Mouse (Mus musculus): Measurements from ENCODE around the gene Sec61b.

Sec61b gene

DNA sequence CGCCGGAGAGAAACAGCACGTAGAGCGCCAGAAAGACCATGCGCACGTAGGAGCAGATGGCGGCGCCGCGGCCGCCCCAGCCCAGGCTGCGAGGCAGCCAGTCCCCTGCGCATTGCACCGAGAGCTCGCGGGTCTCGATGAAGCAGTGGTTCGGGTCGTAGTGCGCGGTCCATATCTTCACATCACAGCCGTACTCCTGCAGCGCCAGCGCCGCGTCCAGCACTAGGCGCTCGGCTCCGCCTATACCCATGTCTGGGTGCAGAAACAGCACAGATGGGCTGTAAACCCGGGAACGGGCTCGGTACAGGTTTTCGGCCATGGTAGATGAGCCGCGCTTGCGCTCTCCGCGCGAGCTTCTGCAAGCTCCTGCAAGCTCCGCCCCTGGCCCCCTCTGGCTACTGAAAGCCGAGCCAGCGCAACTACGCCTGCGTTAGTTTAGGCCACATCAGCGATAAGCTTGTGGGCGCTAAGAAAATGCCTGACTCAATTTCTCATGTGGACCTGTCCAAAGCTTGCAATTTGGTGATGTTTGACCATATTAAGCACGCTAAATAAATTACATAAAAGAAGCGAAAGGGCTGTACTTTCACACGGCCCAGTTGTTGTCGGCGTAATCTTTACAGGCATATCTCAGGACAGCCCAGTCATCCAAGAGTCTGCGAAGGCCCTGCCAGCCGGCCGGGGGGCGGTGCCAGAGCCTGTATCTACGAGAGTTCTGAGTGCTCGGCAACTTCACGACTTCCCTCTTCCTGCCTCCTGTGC is at the start of gene Sec61b, which contains the start of gene Alg2:
Gene Sec61b, plus strand, starts transcription at position 691 of the 762 bp plus-strand sequence.
Gene Alg2, minus strand, starts transcription at position 366 of the 762 bp plus-strand sequence.
- in situ Hi-C loops (cut with MboI; ENCODE audit: low pct_unique_long_range_greater_than_20kb in 1 of 2, low sequenced_read_pairs in 2 of 2, unreplicated experiment in 1 of 2), result no loop called here

DNA sequence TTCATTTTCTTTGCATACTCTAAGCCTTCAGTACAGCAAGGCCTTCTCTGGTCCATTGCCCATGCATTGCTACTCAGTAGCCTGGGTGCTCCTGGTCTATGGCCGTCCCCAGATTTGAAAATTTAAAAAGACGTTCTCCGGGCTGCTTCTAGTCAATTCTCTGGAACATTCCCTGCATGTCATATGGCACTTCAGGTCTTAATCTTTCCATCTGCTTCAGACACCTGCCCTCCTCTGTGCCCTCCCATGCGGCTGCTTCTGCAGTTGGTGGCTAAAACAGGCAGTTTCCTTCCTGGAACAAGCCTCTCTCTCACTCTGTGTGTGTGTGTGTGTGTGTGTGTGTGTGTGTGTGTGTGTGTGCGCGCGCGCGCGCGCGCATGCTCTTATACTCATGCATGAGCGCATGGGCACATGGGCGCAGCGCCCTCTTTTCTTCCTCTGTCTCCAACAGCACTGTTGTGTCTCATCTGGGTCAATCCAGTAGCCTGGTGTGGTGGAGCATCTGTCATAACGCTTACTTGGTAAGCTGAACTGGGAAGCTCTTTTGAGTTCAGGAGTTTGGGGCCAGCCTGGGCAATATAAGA is 49.1 kb upstream of the Sec61b start:
- in situ Hi-C loops (cut with MboI; ENCODE audit: low pct_unique_long_range_greater_than_20kb in 1 of 2, low sequenced_read_pairs in 2 of 2, unreplicated experiment in 1 of 2), result loop anchor here (25.0 kb wide), 3 partner anchors 162 to 987 kb away; no protein-coding TSS in a partner anchor

DNA sequence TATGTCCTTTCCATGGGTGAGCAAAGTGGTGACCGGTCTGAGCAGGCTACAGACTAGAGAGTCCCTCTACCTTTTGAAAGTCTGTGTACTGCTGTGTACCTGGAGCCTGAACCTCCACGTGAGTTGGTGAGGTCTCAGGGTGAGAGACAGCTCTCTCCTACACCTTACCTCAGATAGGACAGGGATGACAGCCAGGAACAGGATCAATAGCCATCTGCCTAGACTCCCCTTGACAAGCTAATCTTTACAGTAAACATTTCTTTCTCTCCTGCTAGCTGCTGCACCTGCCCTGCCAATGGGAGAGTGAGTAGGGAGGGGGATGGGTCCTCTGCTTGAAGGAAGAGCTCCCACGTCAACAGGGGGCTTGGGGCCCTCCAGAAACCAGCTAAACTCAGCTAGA is 46.9 kb upstream of the Sec61b start:
- in situ Hi-C loops (cut with MboI; ENCODE audit: low pct_unique_long_range_greater_than_20kb in 1 of 2, low sequenced_read_pairs in 2 of 2, unreplicated experiment in 1 of 2), result loop anchor here (25.0 kb wide), 3 partner anchors 160 to 985 kb away; no protein-coding TSS in a partner anchor

DNA sequence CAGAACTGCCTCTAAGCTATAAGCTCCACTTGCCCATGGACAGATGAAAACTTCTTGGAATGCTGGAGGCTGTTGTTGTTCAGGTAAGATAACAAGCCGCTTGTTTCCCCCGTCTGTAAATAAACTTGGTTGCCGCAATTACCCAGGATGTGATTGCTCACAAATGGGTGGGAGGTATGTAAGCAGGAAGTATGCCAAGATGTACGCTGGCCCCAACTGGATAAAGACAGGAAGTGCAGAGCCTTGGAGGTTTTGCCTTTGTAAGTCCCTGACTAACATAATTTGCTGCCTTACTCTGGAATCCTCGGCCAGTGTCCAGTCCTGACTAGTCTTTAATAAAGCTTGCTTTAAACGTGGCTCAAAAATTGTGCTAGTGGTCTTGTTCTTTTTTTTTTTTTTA is 43.9 kb upstream of the Sec61b start:
- in situ Hi-C loops (cut with MboI; ENCODE audit: low pct_unique_long_range_greater_than_20kb in 1 of 2, low sequenced_read_pairs in 2 of 2, unreplicated experiment in 1 of 2), result loop anchor here (10.0 to 25.0 kb wide), 4 partner anchors 157 to 982 kb away; no protein-coding TSS in a partner anchor

DNA sequence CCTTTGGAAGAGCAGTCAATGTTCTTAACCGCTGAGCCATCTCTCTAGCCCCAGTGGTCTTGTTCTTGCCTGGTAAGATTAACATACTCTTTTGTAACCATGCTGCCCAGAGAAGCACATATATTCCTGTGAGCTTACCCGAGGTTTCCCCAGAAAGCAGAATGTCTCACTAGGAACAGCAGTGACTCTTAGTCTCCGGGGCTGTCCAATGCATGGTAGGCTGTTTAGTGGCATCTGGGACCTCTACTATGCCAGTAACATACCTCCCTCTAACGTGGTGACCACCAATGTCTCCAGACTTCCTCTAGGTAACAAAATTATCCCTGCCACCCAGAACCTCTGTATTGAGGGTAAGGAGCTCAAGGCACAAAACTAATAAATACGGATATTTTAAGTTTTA is 43.4 kb upstream of the Sec61b start:
- in situ Hi-C loops (cut with MboI; ENCODE audit: low pct_unique_long_range_greater_than_20kb in 1 of 2, low sequenced_read_pairs in 2 of 2, unreplicated experiment in 1 of 2), result loop anchor here (10.0 to 25.0 kb wide), 4 partner anchors 156 to 981 kb away; no protein-coding TSS in a partner anchor

DNA sequence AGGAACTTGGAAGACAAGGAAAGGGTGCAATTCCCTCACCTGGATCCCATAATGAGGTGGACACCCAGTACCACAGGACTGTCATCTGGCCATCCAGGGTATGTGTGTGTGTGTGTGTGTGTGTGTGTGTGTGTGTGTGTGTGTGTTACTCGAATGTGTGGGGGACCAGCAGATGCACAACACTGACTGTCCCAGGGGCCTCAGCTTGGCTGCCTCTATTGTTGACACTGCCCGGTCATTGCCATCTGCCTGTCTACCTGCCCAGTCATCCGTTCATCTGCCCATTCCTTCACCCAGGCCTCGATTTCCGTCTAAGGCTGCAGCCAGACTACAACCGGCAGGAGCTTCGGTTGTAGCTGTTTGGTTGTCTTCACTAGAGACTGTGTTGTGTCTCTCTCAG is 41.7 kb upstream of the Sec61b start:
- in situ Hi-C loops (cut with MboI; ENCODE audit: low pct_unique_long_range_greater_than_20kb in 1 of 2, low sequenced_read_pairs in 2 of 2, unreplicated experiment in 1 of 2), result loop anchor here (10.0 to 25.0 kb wide), 4 partner anchors 155 to 980 kb away; no protein-coding TSS in a partner anchor

DNA sequence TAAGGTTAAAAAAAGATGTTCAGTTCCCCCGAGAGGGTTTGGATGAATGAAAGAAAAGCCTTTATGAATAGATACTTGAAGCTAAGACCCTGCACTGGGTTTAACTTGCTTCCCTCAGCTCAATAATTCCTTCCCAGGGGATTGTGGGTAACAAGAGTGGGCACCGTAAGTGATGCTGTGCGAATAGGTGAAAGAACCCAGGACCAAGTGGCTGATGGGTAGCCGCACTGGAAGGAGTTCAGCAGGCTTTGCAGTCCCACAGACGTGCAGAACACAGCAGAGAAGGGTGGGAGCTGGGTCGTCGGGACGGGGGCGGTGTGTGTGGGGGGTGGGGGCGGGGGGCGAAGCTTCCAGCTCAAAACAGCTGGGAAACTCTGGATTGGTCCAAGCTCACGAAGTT is 39.3 kb upstream of the Sec61b start:
- in situ Hi-C loops (cut with MboI; ENCODE audit: low pct_unique_long_range_greater_than_20kb in 1 of 2, low sequenced_read_pairs in 2 of 2, unreplicated experiment in 1 of 2), result loop anchor here (10.0 to 25.0 kb wide), 4 partner anchors 152 to 977 kb away; no protein-coding TSS in a partner anchor

DNA sequence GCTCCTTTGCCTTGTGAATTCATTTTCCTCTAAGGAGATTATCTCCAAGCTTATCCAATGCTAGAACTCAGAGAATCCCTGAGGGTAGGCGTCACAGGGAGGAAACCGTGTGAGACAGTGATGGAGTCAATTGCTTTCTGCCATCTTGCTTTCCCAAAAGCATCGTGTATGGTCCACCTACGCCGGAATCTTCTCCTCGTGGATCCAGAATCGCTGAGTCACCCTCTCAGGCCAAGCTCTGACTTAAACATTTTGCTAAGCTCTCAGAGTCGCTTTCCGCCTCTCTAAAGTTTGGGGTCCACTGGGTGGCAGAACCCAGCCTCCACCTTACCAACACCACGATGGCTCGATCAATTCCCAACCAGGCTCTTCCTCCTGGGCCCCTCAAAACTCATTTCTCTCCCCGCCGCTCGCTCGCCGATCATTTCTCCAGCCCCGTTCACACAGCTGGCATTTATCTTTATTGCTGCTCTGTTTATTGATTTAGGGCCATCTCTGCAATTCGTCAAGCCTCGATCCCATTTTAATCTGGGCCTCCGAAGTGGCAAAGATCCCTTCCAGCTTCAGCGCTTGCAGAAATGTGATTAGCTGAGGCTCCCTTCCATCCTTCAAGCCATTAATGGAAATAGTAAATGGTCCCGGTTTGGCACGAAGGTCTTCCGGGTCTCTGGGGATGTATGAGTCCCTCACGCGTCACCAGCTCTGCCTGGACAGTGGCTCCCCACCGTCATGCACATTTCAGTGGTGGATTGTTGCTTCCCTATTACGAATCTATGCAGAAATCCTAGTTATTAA is 38.7 kb upstream of the Sec61b start:
- in situ Hi-C loops (cut with MboI; ENCODE audit: low pct_unique_long_range_greater_than_20kb in 1 of 2, low sequenced_read_pairs in 2 of 2, unreplicated experiment in 1 of 2), result loop anchor here (10.0 to 25.0 kb wide), 4 partner anchors 152 to 977 kb away; no protein-coding TSS in a partner anchor

DNA sequence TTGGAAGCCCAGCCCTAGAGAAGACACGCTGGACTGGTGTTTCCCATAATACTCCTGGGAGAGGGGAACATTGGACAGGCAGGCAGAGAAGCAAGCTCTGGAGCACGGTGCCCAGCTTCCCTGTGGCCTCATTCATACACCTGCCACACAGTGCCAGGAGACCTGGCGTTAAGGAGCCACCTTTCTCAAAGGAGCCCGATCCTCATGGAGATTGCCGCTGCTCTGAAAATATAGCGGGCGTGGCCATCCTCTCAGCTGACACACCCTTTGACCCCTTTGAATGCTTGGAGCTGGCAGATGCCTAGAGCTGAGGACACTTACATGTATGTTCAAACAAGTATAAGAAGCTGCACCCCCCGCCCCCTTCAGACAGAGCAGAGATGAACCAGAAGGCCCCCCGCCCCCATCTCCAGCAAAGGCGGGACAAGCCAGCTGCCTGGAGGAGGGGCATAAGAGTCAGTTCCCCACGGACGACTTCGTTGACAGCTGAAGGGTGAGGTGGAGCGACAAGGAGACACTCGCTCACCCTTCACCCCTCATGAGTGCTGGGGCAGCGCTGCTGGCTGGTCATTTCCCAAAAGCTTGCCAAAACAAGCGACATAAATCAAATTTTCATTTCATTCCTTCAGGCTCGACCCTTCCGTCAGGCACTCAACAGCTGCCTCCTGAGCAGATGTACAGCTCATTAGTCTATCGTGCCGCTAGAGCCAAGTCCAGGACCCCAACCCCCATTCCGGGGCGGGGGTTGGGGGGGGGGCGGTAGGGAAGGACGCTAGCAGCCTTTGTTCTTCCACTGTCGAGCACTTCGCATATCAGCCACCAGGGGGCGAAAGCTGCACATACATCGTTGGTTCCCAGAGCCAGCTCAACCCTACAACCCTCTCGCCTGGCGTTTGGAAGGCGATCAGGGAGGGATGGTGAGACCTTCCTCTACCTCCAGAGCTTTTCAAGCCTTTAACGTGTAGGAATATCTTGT is 36.8 kb upstream of the Sec61b start:
- in situ Hi-C loops (cut with MboI; ENCODE audit: low pct_unique_long_range_greater_than_20kb in 1 of 2, low sequenced_read_pairs in 2 of 2, unreplicated experiment in 1 of 2), result loop anchor here (10.0 to 25.0 kb wide), 4 partner anchors 150 to 975 kb away; no protein-coding TSS in a partner anchor

DNA sequence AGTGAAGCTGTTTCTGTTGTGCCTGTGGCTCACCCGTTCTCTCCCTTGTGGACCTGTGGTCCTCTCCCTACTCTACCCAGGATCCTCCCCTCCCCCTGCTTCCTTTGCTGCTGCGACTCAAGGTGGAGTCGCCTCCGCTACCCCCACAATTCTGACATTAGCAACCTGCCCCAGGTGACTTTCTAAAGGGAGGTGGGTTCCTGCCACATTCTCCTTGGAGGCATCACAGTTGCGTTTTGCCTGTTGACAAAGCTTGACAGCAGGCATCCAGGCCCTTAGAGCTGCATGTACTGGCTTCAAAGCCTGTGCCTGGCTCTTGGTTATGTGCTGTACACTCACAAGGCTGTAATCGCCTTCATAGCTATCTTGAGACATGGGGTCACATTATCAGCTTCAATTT is 35.5 kb upstream of the Sec61b start:
- in situ Hi-C loops (cut with MboI; ENCODE audit: low pct_unique_long_range_greater_than_20kb in 1 of 2, low sequenced_read_pairs in 2 of 2, unreplicated experiment in 1 of 2), result loop anchor here (10.0 to 25.0 kb wide), 4 partner anchors 148 to 973 kb away; no protein-coding TSS in a partner anchor

DNA sequence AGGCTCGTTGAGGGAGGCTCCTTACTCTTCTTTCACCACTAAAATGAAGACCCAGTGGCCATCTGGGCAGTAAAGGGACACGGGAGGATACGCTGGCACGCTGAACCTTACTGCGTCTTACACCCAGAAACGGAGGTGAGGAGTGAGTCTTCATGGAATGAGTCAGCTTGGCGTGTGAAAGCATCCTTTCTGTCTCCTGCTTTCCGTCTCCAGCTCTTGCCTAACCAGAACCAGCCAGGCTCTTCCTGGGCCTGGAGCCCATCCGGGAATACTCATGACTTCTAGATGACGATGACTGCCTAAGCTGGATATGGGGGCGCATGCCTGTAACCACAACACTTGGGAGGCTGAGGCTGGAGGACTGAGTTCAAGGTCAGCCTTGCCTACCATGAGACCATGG is 33.5 kb upstream of the Sec61b start:
- in situ Hi-C loops (cut with MboI; ENCODE audit: low pct_unique_long_range_greater_than_20kb in 1 of 2, low sequenced_read_pairs in 2 of 2, unreplicated experiment in 1 of 2), result loop anchor here (25.0 kb wide), 3 partner anchors 146 to 971 kb away; no protein-coding TSS in a partner anchor

DNA sequence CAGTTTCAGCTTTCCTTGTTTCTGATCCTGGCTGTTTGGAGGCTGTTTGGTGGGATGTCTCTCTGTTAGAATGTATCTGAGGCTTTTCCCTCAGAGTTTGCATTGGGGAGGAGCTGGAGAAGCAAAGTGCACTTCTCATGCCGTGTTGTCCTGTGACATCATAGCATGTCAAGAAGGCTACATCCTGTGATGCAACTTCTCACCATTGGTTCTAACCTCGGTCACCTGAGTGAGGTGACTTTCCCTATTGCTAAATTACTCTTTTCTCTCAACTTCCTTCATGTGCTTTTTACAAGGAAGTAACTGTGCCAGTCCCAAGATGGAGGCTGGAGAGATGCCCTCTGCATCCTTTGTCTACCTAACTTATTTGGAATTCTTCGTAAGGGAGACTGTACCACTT is 25.9 kb upstream of the Sec61b start:
- in situ Hi-C loops (cut with MboI; ENCODE audit: low pct_unique_long_range_greater_than_20kb in 1 of 2, low sequenced_read_pairs in 2 of 2, unreplicated experiment in 1 of 2), result loop anchor here (25.0 kb wide), 3 partner anchors 139 to 964 kb away; no protein-coding TSS in a partner anchor

DNA sequence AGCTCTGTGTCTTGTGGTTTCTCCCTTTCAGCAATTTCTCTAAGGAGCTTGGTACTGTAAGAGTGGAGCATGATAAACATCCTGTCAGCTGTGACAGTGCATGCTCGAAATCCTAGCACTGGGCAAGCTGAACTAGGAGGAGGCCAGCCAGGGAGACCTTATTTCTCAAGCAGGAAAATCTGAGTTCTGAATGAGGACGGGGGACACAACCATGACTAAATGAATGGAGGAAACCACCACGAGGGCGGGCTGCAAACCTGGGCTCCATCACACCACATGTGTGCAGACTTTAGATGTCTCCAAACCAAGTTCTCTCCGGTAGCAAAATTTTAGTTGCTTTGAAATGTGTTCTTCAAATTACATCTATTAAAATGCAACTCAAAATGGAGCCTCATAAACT is 25.3 kb upstream of the Sec61b start:
- in situ Hi-C loops (cut with MboI; ENCODE audit: low pct_unique_long_range_greater_than_20kb in 1 of 2, low sequenced_read_pairs in 2 of 2, unreplicated experiment in 1 of 2), result loop anchor here (25.0 kb wide), 3 partner anchors 138 to 963 kb away; no protein-coding TSS in a partner anchor

DNA sequence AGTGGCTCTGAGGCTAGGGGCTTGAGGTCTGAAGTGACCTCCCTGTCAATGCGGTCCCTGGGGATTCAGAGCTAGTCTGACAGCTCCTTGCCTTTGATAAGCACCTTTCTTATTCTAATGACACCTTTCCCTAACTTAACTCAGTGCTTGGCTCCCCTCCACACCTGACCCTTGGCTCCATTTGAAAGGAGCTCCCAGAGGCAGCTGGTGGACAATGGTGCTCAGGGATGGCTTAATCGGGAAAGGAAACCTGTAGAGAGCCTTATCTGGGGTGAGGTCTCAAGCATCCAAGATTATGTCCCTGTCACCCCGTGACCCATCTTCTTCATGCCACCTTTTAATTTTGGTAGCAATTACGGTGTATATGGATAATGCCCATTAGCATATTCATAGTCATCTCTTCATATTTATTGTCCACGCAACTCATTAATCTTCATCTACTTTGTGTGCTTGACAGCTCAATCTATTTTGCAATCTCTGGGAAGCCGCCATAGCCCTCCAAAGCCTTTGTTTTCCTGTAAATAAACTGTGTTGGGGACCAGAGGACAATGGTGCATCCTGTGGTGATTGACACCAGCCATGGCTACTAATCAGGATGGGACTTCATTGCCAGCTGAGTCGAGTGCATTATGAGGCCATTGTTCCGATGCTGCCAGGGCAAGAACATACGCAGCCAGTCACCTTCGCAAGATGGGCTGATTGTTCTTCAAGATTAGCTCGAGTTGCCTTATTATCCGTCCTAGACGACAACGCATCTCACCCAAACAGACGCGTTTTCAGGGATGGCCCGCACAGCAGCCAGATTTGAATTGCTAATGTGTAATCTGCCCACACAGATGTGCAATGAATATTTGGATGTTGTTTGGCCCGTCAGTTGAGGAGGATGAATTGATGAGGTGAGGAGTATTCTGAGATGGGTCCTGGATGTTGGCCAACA is 24.6 kb upstream of the Sec61b start:
- in situ Hi-C loops (cut with MboI; ENCODE audit: low pct_unique_long_range_greater_than_20kb in 1 of 2, low sequenced_read_pairs in 2 of 2, unreplicated experiment in 1 of 2), result loop anchor here (25.0 kb wide), 3 partner anchors 137 to 962 kb away; no protein-coding TSS in a partner anchor

DNA sequence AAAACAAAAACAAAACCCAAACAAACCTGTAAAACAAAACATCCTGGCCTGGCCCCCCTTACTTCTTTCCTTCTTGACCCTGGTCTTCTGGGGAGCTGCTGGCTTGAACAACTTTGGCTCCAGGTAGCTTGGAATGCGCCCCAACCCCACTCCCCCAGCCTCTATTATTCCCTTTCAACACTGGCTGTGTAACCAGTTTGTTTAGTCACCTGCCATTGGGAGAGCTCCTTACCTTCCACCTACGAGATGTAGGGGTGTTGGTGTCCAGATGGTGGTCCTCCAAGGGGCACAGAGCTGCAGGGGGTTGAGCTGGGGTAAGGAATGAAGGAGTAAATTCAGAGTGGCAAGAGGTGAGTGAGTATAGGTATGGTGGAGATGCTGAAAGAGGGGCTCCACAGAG is 7.3 kb upstream of the Sec61b start:
- in situ Hi-C loops (cut with MboI; ENCODE audit: low pct_unique_long_range_greater_than_20kb in 1 of 2, low sequenced_read_pairs in 2 of 2, unreplicated experiment in 1 of 2), result no loop called here

DNA sequence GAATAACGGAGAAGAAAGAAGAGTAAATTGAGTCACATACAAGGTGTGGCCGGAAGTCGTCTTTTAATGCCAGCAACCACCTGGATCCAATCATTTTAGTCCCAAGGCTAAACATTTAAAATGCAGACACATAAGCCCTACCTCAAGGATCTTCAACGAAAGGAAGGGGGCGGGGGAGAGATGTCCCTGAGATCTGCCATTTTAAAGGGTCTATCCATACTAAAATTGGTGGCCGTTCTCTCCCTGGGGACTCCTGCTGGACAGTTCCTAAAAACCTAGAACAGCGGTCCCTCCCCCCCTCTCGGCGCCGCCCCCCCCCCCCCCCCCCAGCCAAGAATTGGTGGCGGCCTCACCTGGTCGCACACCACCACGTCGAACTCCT is 881 bp upstream of the Sec61b start:
- in situ Hi-C loops (cut with MboI; ENCODE audit: low pct_unique_long_range_greater_than_20kb in 1 of 2, low sequenced_read_pairs in 2 of 2, unreplicated experiment in 1 of 2), result no loop called here

Measured in mouse embryonic stem cell (cell line).